Mouse (Mus musculus): ENCODE measurements around the gene Wdr91. TPM values are rescaled to one million over a fixed set of nuclear protein-coding genes. Genes with fewer than 3 reads are reported as not detected.

Wdr91 gene
- total RNA-seq, 2 experiments from 2014 or later: 5.2 to 8.0 TPM

- TF ChIP-seq CTCF (IDR thresholded peaks at IDR 0.05): no peak
- Histone ChIP-seq H3K27ac (no peak overlapping the region), H3K4me3 (no peak overlapping the region)
- DNase-seq: no peak
- intact Hi-C loops (cut with DNase I): no loop called here
Observed at GRCm38 (mm10) chr6:34938929-34939325, 28.3 kb upstream of the Wdr91 start.

DNA sequence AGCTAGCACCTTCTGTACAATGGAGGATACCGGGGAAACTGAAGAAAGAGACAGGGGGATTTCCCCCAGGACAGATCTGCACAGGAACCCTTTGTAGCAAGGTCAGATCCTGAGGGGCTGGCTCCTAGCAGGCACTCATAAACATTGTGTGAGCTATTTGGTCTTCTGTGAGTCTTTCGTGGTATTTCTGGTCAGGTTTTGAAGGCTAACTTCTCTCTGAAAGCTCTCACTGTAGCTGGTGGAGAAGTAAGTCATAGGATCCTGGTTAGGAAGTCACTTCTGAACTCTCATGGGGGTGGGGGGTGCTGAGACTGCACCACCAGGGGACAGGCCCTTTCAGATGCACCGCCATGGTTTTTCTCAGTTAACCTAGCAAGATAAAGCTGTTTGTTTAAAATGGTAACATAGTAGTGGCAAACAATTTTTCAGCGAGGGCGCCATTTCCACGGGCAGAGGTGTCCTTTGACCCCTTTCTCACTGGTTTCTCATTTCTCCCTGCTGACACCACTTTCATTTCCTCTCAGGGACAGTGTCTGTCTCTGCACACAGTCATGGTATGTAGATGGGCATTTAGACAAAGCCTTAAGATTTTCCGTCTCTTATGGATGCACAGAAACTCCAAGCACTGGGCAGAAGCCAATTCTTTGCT lies 27.7 kb upstream of the Wdr91 start:
- DNase-seq: no peak
- intact Hi-C loops (cut with DNase I): no loop called here
- Histone ChIP-seq H3K4me3 (no peak overlapping the region), H3K27ac (no peak overlapping the region)
- no peak for TF ChIP-seq CTCF (IDR thresholded peaks at IDR 0.05)

- no peak overlapping the region for H3K4me3 ChIP-seq
- intact Hi-C loops (cut with DNase I): no loop called here
- no peak overlapping the region for H3K27ac ChIP-seq
- TF ChIP-seq CTCF (IDR thresholded peaks at IDR 0.05): peak; percentile 32; the same call in 1 of the 2 replicates
- no peak for DNase-seq
Observed at GRCm38 (mm10) chr6:34936743-34937142, 26.1 kb upstream of the Wdr91 start.

DNA sequence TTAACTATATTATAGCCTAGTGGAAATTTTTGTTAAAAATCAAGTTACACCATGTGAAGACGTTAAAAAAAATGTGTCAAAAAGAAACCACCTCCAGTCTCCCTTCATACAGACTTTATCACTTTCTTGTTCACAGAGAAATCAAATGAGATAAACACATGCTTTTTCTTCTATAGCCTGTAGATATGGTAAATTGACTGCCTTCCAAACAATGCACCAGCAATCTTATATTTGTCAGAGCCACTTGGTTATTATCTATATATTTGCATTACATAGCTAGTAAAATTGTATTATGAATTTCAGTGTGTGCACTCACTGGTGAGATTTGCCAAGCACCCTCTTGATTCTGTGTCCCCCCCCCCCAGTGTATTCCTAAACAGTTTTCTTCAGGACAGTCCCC lies 22.0 kb upstream of the Wdr91 start:
- intact Hi-C loops (cut with DNase I): no loop called here
- no peak for DNase-seq
- H3K4me3 ChIP-seq: no peak overlapping the region
- no peak for TF ChIP-seq CTCF (IDR thresholded peaks at IDR 0.05)
- no peak overlapping the region for H3K27ac ChIP-seq

- H3K4me3 ChIP-seq: no peak overlapping the region
- intact Hi-C loops (cut with DNase I): no loop called here
- no peak for TF ChIP-seq CTCF (IDR thresholded peaks at IDR 0.05)
- no peak for DNase-seq
- H3K27ac ChIP-seq: no peak overlapping the region
Observed at GRCm38 (mm10) chr6:34927594-34927993, 16.9 kb upstream of the Wdr91 start.

- no peak overlapping the region for H3K27ac ChIP-seq
- TF ChIP-seq CTCF (IDR thresholded peaks at IDR 0.05): peak; percentile 98
- H3K4me3 ChIP-seq: no peak overlapping the region
- intact Hi-C loops (cut with DNase I): no loop called here
- DNase-seq: peak; percentile 78
Observed at GRCm38 (mm10) chr6:34927156-34927555, 16.5 kb upstream of the Wdr91 start.

DNA sequence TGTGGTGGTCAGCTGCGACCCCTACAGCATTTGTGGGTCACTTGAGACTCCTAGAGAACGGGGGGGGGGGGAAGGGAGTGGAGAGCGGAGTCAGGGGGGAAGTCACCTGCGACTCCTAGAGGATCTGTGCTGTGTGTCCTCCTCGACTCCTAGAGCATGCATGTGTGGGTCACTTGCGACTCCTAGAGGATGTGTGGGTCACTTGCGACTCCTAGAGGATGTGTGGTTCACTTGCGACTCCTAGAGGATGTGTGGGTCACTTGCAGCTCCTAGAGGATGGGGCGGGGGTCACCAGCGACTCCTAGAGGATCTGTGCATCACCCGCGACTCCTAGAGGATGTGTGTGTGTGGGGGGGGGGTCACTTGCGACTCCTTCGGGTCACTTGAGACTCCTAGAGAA lies 11.3 kb upstream of the Wdr91 start:
- intact Hi-C loops (cut with DNase I): loop anchor here (5.0 kb wide), 1 partner anchor 410 kb away; no protein-coding TSS in a partner anchor
- peak; percentile 62 for TF ChIP-seq CTCF (IDR thresholded peaks at IDR 0.05)
- peak; percentile 42 for DNase-seq
- Histone ChIP-seq H3K4me3 (no peak overlapping the region), H3K27ac (no peak overlapping the region)

DNA sequence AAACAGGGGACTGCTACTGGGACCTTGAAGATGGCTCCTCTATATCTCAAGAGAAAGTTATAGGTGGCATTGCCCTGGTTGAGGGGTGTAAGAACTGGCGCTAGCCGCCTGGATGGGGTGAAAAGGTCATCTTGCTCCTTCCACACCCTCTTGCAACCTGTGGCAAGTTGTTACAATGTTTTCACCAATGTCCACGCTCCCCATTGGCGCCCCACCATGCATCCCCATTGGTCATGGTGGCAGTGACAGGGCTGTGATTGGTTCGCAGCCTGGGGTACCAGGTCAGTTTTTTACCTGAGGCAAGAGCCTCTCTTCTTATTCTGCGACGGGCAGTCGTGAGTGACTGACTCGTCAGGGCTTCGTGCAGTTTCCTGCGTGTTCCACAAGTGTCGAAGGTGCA lies 10.0 kb upstream of the Wdr91 start:
- TF ChIP-seq CTCF (IDR thresholded peaks at IDR 0.05): no peak
- Histone ChIP-seq H3K27ac (no peak overlapping the region), H3K4me3 (no peak overlapping the region)
- DNase-seq: peak; percentile 2
- intact Hi-C loops (cut with DNase I): loop anchor here (5.0 kb wide), 1 partner anchor 408 kb away; no protein-coding TSS in a partner anchor

DNA sequence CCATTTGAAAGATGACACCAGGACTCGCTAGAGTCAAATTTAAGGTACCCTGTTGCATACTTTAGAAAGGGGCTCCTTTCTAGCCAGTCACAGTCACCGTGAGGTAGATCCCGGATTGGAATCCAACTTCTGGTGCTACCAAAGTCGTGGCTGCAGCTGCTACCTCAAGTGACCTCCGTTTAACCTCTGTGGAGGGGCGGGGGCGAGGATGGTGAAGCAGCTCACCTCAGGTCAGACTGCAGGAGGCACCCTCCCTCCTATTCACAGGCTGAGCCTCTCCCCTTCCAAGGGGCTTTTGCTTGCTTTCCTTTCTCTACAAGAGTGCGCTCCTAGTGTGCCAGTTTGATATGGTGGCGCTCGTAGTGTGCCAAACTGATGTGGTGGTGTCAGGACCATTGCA lies 9.3 kb upstream of the Wdr91 start, which contains the start of gene Stra8:
Gene Stra8, plus strand, starts transcription at position 208 of the 400 bp plus-strand sequence.
- peak; percentile 4 for DNase-seq
- H3K27ac ChIP-seq: no peak within 1 kb of the TSS
- no peak for TF ChIP-seq CTCF (IDR thresholded peaks at IDR 0.05)
- H3K4me3 ChIP-seq: no peak within 1 kb of the TSS
- intact Hi-C loops (cut with DNase I): loop anchor here (5.0 kb wide), 1 partner anchor 408 kb away; no protein-coding TSS in a partner anchor

DNA sequence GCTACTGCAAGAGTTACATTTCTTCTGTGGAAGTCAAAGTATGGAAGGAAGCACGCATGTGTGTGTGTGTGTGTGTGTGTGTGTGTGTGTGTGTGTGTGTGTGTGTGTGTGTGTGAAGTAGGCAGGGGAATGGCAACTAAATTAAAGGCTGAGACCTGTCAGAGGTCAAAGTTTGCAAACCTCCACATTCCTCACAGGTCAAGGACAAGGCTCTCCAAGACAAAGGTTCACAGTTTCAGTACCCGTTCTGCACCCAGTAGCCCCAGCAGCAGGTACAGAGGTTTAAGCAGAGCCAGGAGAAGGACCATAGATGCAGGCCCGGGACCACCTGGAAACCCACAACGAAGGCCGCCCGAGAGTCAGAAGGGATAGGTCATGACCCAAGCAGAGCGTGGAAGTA lies 8.5 kb upstream of the Wdr91 start:
- intact Hi-C loops (cut with DNase I): no loop called here
- Histone ChIP-seq H3K4me3 (no peak overlapping the region), H3K27ac (no peak overlapping the region)
- TF ChIP-seq CTCF (IDR thresholded peaks at IDR 0.05): no peak
- no peak for DNase-seq

DNA sequence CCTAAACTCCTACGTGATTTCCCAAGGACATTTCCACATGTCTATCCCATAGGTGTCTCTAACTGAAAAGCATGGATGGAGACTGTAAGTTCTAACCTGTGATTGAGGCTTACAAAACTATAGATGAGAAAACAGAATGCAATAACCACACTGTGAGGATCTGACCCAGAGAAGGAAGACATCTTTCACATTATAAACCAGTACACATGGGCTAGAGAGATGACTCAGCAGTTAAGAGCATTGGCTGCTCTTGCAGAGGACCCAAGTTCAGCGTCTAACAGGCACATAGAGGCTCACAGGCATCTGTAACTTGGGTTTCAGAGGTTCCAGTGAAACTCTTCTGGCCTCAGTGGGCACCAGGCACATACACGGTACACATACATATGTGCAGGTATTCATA lies 3.8 kb upstream of the Wdr91 start:
- intact Hi-C loops (cut with DNase I): no loop called here
- TF ChIP-seq CTCF (IDR thresholded peaks at IDR 0.05): no peak
- no peak overlapping the region for H3K27ac ChIP-seq
- no peak overlapping the region for H3K4me3 ChIP-seq
- no peak for DNase-seq

- peak; percentile 6 for DNase-seq
- no peak overlapping the region for H3K27ac ChIP-seq
- no peak for TF ChIP-seq CTCF (IDR thresholded peaks at IDR 0.05)
- H3K4me3 ChIP-seq: no peak overlapping the region
- intact Hi-C loops (cut with DNase I): no loop called here
Observed at GRCm38 (mm10) chr6:34913341-34914040, 2.8 kb upstream of the Wdr91 start.

DNA sequence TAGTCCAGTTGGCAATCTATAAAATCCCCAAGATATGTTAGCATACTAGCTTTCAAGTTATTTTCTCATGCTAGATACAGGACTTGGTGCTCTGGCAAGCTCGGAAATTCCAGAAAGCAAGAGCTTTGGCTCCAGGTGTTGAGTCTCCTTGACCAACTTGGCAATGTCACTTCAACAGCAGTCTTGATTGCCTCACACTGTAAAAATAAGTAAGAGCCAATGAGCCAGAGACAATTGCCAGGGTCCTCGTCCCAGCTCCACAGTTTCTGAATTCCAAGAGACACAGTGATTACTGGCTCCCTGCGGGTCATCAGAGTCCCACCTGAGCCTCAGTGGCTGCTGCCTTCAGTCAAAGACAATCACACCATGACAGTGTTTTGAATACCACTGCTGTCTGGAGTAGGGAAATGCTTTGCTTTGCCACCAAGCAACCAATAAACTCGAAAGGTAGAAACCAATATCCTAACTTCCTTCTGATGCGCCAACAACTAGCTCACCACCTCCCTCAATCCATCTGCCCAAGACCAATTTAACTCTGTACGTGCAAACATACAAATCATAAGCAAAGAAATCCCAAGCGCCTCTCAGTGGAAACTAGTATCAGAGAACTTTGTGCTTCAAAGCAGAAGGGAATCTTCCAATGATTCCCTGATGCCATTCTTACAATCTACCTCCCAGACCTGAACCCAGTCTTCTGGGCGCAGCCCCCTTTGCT lies 888 bp downstream of the Wdr91 start:
- intact Hi-C loops (cut with DNase I): loop anchor here (2.0 kb wide), 1 partner anchor 27 kb away; no protein-coding TSS in a partner anchor
- TF ChIP-seq CTCF (IDR thresholded peaks at IDR 0.05): no peak
- DNase-seq: no peak
- peak overlapping the region; percentile 91 for H3K27ac ChIP-seq
- H3K4me3 ChIP-seq: peak overlapping the region; percentile 78

Data from gastrocnemius, adult 2 months (tissue).